Mouse (Mus musculus) CH12.LX (cell line): ENCODE measurements around the gene Rad52.

ENCODE experiments used
- BHLHE40 ChIP-seq: IDR thresholded peaks from 2 replicates; pipeline ENCODE4 v1.6.1; 2011; ENCODE audit warnings: mild to moderate bottlenecking, low read depth, low read length, improper control_type of control experiment
- CHD1 ChIP-seq: IDR thresholded peaks from 2 replicates; pipeline ENCODE4 v1.6.1; 2012; ENCODE audit warnings: low read depth, low read length, improper control_type of control experiment, inconsistent platforms
- CHD2 ChIP-seq: IDR thresholded peaks from 2 replicates; pipeline ENCODE4 v1.6.1; 2011; ENCODE audit warnings: low read length, improper control_type of control experiment
- CTCF ChIP-seq, 2 experiments: IDR thresholded peaks in 1 of 2; conservative IDR thresholded peaks in 1 of 2; 2 replicates each; pipeline ENCODE4 v1.5.1; 2011 to 2012; ENCODE audit warnings: low read depth in 2 of 2, low read length in 2 of 2, improper control_type of control experiment in 1 of 2, inconsistent platforms in 1 of 2, mild to moderate bottlenecking in 1 of 2, moderate library complexity in 1 of 2
- MAFK ChIP-seq: IDR thresholded peaks from 2 replicates; pipeline ENCODE4 v1.6.1; 2011; ENCODE audit warnings: low read length, improper control_type of control experiment; ENCODE audit not compliant: insufficient replicate concordance
- MAZ ChIP-seq: IDR thresholded peaks from 2 replicates; pipeline ENCODE4 v1.6.1; 2012; ENCODE audit warnings: low read depth, mild to moderate bottlenecking, inconsistent platforms, low read length, improper control_type of control experiment, moderate library complexity
- POLR2A ChIP-seq: IDR thresholded peaks from 2 replicates; pipeline ENCODE4 v1.6.1; 2011; ENCODE audit warnings: low read depth, mild to moderate bottlenecking, improper control_type of control experiment, low read length
- RAD21 ChIP-seq: IDR thresholded peaks from 2 replicates; pipeline ENCODE4 v1.6.1; 2011; ENCODE audit warnings: low read depth, mild to moderate bottlenecking, low read length, improper control_type of control experiment, moderate library complexity
- TBP ChIP-seq: conservative IDR thresholded peaks from 2 replicates; pipeline ENCODE4 v1.6.1; 2011; ENCODE audit warnings: low read depth, low read length, improper control_type of control experiment
- ZKSCAN1 ChIP-seq: IDR thresholded peaks from 2 replicates; pipeline ENCODE4 v1.6.1; 2012; ENCODE audit warnings: low read depth, inconsistent platforms, low read length, improper control_type of control experiment, borderline replicate concordance
- ZMIZ1 ChIP-seq: IDR thresholded peaks from 2 replicates; pipeline ENCODE4 v1.6.1; 2012; ENCODE audit warnings: low read depth, mild to moderate bottlenecking, inconsistent platforms, low read length, improper control_type of control experiment
- ZNF384 ChIP-seq: IDR thresholded peaks from 2 replicates; pipeline ENCODE4 v1.6.1; 2012; ENCODE audit warnings: low read depth, low read length, improper control_type of control experiment, inconsistent platforms

- TF ChIP-seq POLR2A: no peak
- no peak for TF ChIP-seq CTCF (conservative IDR thresholded peaks at IDR 0.05 in 1 of 2, IDR thresholded peaks at IDR 0.05 in 1 of 2; ENCODE audit: low read depth in 2 of 2, low read length in 2 of 2)
- TF ChIP-seq CHD2: no peak
- TF ChIP-seq RAD21: no peak
- no peak for TF ChIP-seq TBP
- TF ChIP-seq ZMIZ1: no peak
- TF ChIP-seq BHLHE40: no peak
- TF ChIP-seq CHD1: no peak
- no peak for TF ChIP-seq MAZ
- TF ChIP-seq MAFK: no peak
- no peak for TF ChIP-seq ZKSCAN1
- no peak for TF ChIP-seq ZNF384
Observed at GRCm38 (mm10) chr6:119905461-119905860, 3.0 kb downstream of the Rad52 start.
